In the genomic region with DNA sequence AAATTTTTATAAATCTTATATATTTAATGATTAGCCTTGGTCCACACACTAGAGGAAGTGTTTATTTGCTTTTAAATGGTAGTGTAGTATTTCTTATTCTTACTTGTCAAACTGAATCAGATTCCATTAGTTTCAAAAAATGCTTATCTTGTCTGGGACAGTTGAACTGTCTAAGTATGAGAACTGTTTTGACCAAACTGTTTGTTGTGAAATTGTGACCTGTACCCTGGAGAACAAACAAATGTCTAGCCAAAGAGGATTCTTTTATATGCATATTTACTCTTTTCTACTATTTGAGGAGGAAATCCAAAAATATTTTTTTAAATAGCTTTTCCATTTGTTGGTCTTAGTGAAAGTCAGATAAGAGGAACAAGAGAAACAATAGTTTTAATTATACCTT, we compare ENCODE assay signal across 31 mouse cellular contexts.
"Had no signal": no experiment of that assay in that cellular context is flagged by ENCODE, and none has a peak within 500 bp of the region (broad histone marks: within the 10 kb centered on the region; RNA-seq: fewer than 3 reads in every experiment).

No protein-coding gene starts in this region.

- H3K4me3 ChIP-seq: left cerebral cortex, adult 2 months; limb, embryonic 10.5 days; limb, embryonic 12.5 days; limb, embryonic 13.5 days; limb, embryonic 15.5 days; liver, embryonic 13.5 days; liver, embryonic 15.5 days; lung, embryonic 15.5 days; megakaryocyte, embryonic 14.5 days; midbrain, embryonic 10.5 days; midbrain, embryonic 12.5 days; midbrain, embryonic 13.5 days; midbrain, embryonic 15.5 days; myocyte; neural tube, embryonic 12.5 days; neural tube, embryonic 13.5 days had no signal

- H3K9ac ChIP-seq: limb, embryonic 12.5 days; limb, embryonic 13.5 days; limb, embryonic 15.5 days; liver, embryonic 13.5 days; liver, embryonic 14.5 days; liver, embryonic 15.5 days; lung, embryonic 14.5 days; lung, embryonic 15.5 days; midbrain, embryonic 12.5 days; midbrain, embryonic 13.5 days; midbrain, embryonic 15.5 days; neural tube, embryonic 12.5 days; neural tube, embryonic 13.5 days had no signal

- H3K27me3 ChIP-seq: limb, embryonic 12.5 days; limb, embryonic 13.5 days; limb, embryonic 15.5 days; liver, embryonic 13.5 days; liver, embryonic 15.5 days; lung, embryonic 15.5 days; megakaryocyte, embryonic 14.5 days; midbrain, embryonic 12.5 days; midbrain, embryonic 13.5 days; midbrain, embryonic 15.5 days; neural tube, embryonic 12.5 days; neural tube, embryonic 13.5 days had no signal

- H3K4me1 ChIP-seq: limb, embryonic 10.5 days; limb, embryonic 12.5 days; limb, embryonic 13.5 days; limb, embryonic 15.5 days; liver, embryonic 13.5 days; liver, embryonic 15.5 days; lung, embryonic 15.5 days; megakaryocyte, embryonic 14.5 days; midbrain, embryonic 10.5 days; midbrain, embryonic 12.5 days; midbrain, embryonic 13.5 days; midbrain, embryonic 15.5 days; neural tube, embryonic 12.5 days; neural tube, embryonic 13.5 days had no signal

- H3K9me3 ChIP-seq: limb, embryonic 10.5 days; limb, embryonic 12.5 days; limb, embryonic 13.5 days; limb, embryonic 15.5 days; liver, embryonic 13.5 days; liver, embryonic 15.5 days; lung, embryonic 15.5 days; megakaryocyte, embryonic 14.5 days; midbrain, embryonic 10.5 days; midbrain, embryonic 12.5 days; midbrain, embryonic 13.5 days; midbrain, embryonic 15.5 days; neural tube, embryonic 12.5 days; neural tube, embryonic 13.5 days had no signal

- ATAC-seq: lung, postnatal 0 days; midbrain, embryonic 13.5 days; midbrain, embryonic 15.5 days; midbrain, embryonic 16.5 days had no signal

- H3K4me2 ChIP-seq: limb, embryonic 12.5 days; limb, embryonic 13.5 days; limb, embryonic 15.5 days; liver, embryonic 13.5 days; liver, embryonic 15.5 days; lung, embryonic 14.5 days; lung, embryonic 15.5 days; midbrain, embryonic 11.5 days; midbrain, embryonic 12.5 days; midbrain, embryonic 13.5 days; midbrain, embryonic 15.5 days; neural tube, embryonic 12.5 days; neural tube, embryonic 13.5 days had no signal

- DNase-seq: left cerebral cortex, postnatal 4 days; liver; liver, embryonic 13.5 days; lung, adult 18-20 months; lung, adult 2 months; lung, embryonic 14.5 days; lung, postnatal 10 days; lung, postnatal 14 days; lung, postnatal 36 days; lung, postnatal 4 days; midbrain, embryonic 14.5 days had no signal

- H3K27ac ChIP-seq: left cerebral cortex, adult 2 months; limb, embryonic 10.5 days; limb, embryonic 12.5 days; limb, embryonic 13.5 days; limb, embryonic 15.5 days; liver, embryonic 13.5 days; liver, embryonic 14.5 days; liver, embryonic 15.5 days; lung, embryonic 15.5 days; macrophage; midbrain, embryonic 10.5 days; midbrain, embryonic 12.5 days; midbrain, embryonic 13.5 days; midbrain, embryonic 15.5 days; neural tube, embryonic 12.5 days; neural tube, embryonic 13.5 days had no signal
